Mouse (Mus musculus): ENCODE results near the gene Lin54. TPM values are rescaled to one million over a fixed set of nuclear protein-coding genes. Genes with fewer than 3 reads are reported as not detected.

Gene Lin54
- polyA plus RNA-seq, 1 experiment from 2014 or later = 7.1 TPM

DNA sequence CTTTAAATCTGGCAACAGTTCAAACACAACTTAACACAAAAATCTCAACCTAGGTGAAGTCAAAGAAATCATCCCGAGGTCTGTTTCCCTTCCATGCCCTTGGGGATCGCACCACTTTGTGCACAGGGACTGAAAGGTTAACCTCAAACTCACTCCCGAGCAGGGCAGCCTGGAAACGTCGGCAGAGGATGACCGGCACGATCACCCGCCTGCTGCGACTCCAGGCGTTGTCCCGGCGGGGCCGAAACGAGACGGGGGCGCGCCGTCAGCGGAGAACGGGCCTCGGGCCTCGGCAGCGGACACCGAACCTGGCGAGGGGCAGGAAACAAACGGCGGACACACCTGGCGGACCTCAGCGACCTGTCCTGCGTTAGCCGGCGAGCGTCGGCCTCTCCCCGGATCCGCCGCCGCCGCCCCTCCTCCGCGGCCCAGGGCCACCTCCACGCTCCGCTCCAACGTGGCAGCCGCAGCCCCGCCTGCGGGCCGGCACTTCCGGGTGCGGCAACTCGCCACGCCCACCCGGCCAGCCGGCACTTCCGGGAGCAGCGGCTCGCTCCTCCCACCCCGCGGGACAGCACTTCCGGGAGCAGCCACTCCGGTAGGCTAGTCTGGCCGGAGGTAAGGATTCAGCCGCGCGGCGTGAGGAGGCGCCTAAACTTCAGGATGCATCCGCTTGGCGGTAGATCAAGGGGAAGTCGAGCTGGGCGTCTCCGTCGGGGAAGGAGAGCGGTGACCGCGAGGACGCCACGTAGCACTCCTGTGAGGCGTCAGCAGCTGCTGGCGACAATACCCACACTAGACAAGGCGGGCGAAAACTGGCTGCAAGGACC lies 84.5 kb downstream of the Lin54 start, which contains the start of gene Sec31a:
TSS of gene Sec31a (minus strand) at position 474 of the 830 bp plus-strand sequence.
- H3K27ac ChIP-seq (replicated peaks) = peak within 1 kb of the TSS; percentile 91
- peak within 1 kb of the TSS; percentile 66 for H3K9ac ChIP-seq
- no peaks in the 10 kb centered on the region for H3K9me3 ChIP-seq
- peak within 1 kb of the TSS; percentile 63 for H3K4me3 ChIP-seq
- peaks cover 24% of the 10 kb centered on the region for H3K36me3 ChIP-seq
- WGBS = under 1% methylated on average over 80 of the region's 82 CpGs
- H3K4me2 ChIP-seq = peak within 1 kb of the TSS; percentile 63
- peak; percentile 98 for ATAC-seq (ENCODE audit: low FRiP score, low read depth)
- peaks cover 31% of the 10 kb centered on the region for H3K4me1 ChIP-seq (replicated peaks)
- no peaks in the 10 kb centered on the region for H3K27me3 ChIP-seq

DNA sequence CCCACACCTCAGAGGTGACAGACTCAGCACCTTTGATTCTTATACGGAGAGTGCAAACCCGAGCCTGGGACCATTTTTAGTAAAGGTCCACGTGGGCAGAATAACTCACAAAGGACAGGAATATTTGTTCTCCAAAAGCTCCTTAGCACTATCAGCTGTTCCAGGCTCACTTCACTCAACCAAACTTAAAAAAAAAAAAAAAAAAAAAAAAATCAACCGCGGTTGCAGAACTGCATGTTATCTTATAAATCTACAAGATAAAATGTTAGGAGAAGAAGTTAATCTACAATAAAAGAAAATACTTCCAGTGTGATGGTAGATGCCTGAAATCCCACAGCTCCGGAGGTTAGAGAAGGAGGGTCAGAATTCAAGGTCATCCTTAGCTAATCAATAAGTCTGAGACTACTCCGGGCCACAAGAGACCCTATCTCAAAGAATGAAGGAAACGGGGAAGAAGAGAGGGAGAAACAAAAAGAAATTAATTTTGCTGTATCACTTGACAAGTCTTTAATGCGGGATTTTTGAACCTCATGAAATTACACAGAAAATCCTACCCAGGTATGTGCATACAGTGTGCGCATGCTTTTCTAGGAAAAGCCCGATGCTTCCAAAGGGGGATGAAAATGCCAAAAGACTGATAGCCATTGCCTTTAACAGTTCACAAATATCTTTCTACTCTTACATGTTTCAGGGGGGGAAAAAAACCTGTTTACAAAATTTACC lies 85.8 kb downstream of the Lin54 start:
- Histone ChIP-seq H3K4me1 (replicated peaks) (peaks cover 31% of the 10 kb centered on the region), H3K36me3 (peaks cover 12% of the 10 kb centered on the region), H3K27me3 (no peaks in the 10 kb centered on the region), H3K9me3 (no peaks in the 10 kb centered on the region), H3K9ac (peak overlapping the region; percentile 66; the same call in 1 of the 2 replicates), H3K4me3 (peak overlapping the region; percentile 63), H3K27ac (replicated peaks) (no peak overlapping the region), H3K4me2 (peak overlapping the region; percentile 63)
- no peak for ATAC-seq (ENCODE audit: low FRiP score, low read depth)
- 79% methylated on average over 11 of the region's 11 CpGs for whole genome bisulfite sequencing

DNA sequence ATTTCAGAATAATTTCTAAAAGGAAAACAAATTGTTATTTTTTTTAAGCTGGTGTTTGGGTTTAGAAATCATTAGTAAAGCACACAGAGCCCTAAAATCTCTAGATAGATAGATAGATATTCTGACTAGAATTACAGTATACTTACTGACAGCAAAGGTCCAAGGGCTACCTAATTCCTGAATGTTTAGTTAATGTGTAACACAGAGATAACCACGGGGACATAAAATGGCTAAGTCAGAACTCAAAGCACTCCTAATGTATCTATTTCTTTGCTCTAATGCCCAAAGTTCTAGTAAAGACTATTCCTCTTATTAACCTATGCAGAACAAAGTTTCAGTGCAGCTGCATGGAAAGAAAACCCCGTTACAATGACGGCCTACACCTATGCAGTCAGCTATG lies 87.6 kb downstream of the Lin54 start:
- Histone ChIP-seq H3K9ac (no peak overlapping the region), H3K27ac (replicated peaks) (no peak overlapping the region), H3K4me2 (no peak overlapping the region), H3K4me3 (no peak overlapping the region), H3K36me3 (no peaks in the 10 kb centered on the region), H3K27me3 (no peaks in the 10 kb centered on the region), H3K9me3 (no peaks in the 10 kb centered on the region), H3K4me1 (replicated peaks) (peaks cover 31% of the 10 kb centered on the region)
- ATAC-seq (ENCODE audit: low FRiP score, low read depth) = no peak
- 89% methylated on average over 3 of the region's 3 CpGs for WGBS

DNA sequence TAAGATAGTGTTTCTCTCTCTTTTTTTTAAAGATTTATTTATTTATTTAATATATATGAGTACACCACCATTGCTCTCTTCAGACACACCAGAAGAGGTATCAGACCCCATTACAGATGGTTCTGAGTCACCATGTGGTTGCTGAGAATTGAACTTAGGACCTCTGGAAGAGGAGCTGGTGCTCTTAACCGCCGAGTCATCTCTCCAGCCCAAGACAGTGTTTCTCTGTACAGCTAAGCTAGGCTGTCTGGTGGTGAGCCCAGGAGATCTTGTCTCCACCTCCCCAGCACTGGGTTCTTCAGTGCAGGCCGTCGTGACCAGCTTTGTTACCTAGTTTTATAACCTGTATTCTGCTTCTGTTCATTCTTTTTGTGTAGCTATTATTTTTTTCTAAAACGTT lies 90.2 kb downstream of the Lin54 start:
- H3K9ac ChIP-seq = no peak overlapping the region
- H3K27me3 ChIP-seq = no peaks in the 10 kb centered on the region
- H3K27ac ChIP-seq (replicated peaks) = no peak overlapping the region
- H3K9me3 ChIP-seq = no peaks in the 10 kb centered on the region
- WGBS = 91% methylated on average over 5 of the region's 5 CpGs
- peaks cover 11% of the 10 kb centered on the region for H3K36me3 ChIP-seq
- H3K4me3 ChIP-seq = no peak overlapping the region
- H3K4me2 ChIP-seq = no peak overlapping the region
- H3K4me1 ChIP-seq (replicated peaks) = peaks cover 19% of the 10 kb centered on the region
- ATAC-seq (ENCODE audit: low FRiP score, low read depth) = no peak

DNA sequence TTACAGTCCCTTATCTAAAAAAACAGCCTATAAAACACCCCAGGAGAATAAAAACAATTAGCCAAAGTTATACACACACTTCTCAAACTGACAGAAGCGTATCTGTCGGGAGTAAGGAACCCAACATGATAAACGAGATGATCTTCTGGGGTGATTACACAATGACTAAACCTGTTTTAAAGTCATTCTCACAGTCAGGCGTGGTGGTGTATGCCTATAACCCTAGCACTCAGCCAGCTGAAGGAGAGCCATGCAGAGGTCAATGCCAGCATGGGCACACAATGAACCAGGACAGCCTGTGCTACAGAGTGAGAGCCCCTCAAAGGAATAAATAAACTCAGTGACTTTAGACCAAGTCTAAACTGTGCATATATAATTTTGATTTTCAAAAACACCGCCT lies 92.0 kb downstream of the Lin54 start:
- Histone ChIP-seq H3K9me3 (no peaks in the 10 kb centered on the region), H3K27me3 (no peaks in the 10 kb centered on the region), H3K4me3 (no peak overlapping the region), H3K36me3 (peaks cover 24% of the 10 kb centered on the region), H3K4me1 (replicated peaks) (0 out of 2 replicates have a peak, but pooled peaks cover 4% of the 10 kb centered on the region), H3K27ac (replicated peaks) (no peak overlapping the region), H3K9ac (no peak overlapping the region), H3K4me2 (no peak overlapping the region)
- WGBS = 78% methylated on average over 5 of the region's 5 CpGs
- no peak for ATAC-seq (ENCODE audit: low FRiP score, low read depth)

DNA sequence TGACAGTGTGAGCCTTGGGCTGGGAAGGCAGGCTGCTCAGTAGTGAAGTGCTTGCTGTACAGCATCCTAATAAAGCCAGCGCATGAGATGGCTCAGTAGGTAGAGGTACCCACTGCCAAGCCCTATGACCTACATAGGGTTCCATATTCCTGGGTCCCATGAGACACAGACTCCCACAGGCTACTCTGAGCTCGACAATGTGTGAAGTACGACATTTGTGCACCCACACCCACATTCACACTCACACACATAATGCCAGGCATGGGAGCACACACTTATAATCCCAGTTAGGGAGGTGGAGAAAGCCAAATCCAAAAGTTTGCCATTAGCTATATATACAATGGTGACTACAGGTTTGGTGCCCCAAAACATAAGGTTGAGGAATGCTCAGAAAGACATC lies 103.7 kb downstream of the Lin54 start:
- ATAC-seq (ENCODE audit: low FRiP score, low read depth) = no peak
- no peak overlapping the region for H3K27ac ChIP-seq (replicated peaks)
- H3K4me3 ChIP-seq = no peak overlapping the region
- WGBS = 96% methylated on average over 3 of the region's 3 CpGs
- H3K27me3 ChIP-seq = no peaks in the 10 kb centered on the region
- no peak overlapping the region for H3K4me2 ChIP-seq
- no peaks in the 10 kb centered on the region for H3K4me1 ChIP-seq (replicated peaks)
- no peaks in the 10 kb centered on the region for H3K9me3 ChIP-seq
- H3K9ac ChIP-seq = no peak overlapping the region
- H3K36me3 ChIP-seq = peaks cover 73% of the 10 kb centered on the region

DNA sequence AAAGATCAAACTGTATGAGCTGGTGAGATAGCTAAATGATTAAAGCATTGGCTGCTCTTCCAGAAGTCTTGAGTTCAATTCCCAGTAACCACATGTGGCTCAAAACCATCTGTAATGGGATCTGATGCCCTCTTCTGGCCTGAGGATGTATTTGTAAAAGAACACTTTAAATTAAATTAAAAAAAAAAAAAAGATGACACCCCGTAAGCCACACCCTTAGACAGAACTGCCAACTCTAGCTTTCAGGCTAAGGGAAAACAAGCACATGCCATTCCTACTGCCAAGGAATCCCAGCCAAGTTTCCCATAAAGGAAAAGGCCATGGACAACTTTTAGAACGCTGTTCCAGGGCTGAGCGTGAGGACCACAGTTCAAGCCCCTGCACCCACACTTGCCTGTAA lies 106.8 kb downstream of the Lin54 start:
- WGBS = 95% methylated on average over 3 of the region's 3 CpGs
- Histone ChIP-seq H3K4me1 (replicated peaks) (no peaks in the 10 kb centered on the region), H3K4me3 (no peak overlapping the region), H3K4me2 (no peak overlapping the region), H3K9me3 (no peaks in the 10 kb centered on the region), H3K27me3 (no peaks in the 10 kb centered on the region), H3K27ac (replicated peaks) (no peak overlapping the region), H3K36me3 (peaks cover 85% of the 10 kb centered on the region), H3K9ac (no peak overlapping the region)
- ATAC-seq (ENCODE audit: low FRiP score, low read depth) = no peak

DNA sequence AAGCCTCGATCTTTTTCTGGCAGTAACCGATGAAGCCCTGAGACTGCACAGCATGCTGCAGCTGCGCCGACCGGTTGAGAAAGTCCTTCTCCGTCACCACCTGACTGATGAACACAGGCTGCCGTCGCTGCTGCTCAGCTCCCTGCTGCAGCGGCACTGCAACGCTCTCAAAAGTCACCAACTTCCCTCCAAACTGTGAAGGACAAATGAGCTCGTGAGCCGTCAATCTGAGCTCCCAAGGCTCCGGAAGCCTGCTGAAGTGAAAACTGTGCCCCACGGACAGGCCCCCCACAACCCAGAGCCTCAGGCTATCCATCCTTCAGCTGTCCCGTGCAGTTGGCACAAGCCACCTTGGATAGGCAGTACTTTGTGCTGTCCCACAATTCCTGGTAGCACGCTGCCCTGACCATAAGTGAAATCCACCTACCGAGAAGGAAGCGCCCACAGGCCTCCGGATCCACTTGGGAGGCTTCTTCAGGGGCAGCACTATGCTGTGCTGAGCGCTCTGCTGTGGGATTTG lies 107.9 kb downstream of the Lin54 start:
- Histone ChIP-seq H3K27me3 (no peaks in the 10 kb centered on the region), H3K4me3 (no peak overlapping the region), H3K27ac (replicated peaks) (no peak overlapping the region), H3K9me3 (no peaks in the 10 kb centered on the region), H3K36me3 (peaks cover 85% of the 10 kb centered on the region), H3K4me1 (replicated peaks) (no peaks in the 10 kb centered on the region), H3K9ac (no peak overlapping the region), H3K4me2 (no peak overlapping the region)
- no peak for ATAC-seq (ENCODE audit: low FRiP score, low read depth)
- 87% methylated on average over 20 of the region's 20 CpGs for WGBS

Small RNAs within 50 kb of the gene (microRNA-seq; reads per million reads assigned to microRNA genes)
- gene Gm23222 = not detected

Other genes starting within 250 kb of the Lin54 start
- 86.4 and 95.4 TPM in 2 replicates for gene Sec31a, start 84.4 kb downstream of the Lin54 start, polyA plus RNA-seq (2015; fragmentation: Nextera tagmentation; extraction: Ambion mirVana)
- gene Cops4, start 17.7 kb upstream of the Lin54 start, polyA plus RNA-seq (2015; fragmentation: Nextera tagmentation; extraction: Ambion mirVana) = 171 and 175 TPM in 2 replicates
- 0.35 and 3.9 TPM in 2 replicates for gene Plac8, start 71.6 kb upstream of the Lin54 start, polyA plus RNA-seq (2015; fragmentation: Nextera tagmentation; extraction: Ambion mirVana)
- 52.2 and 52.3 TPM in 2 replicates for gene Coq2, start 174.5 kb upstream of the Lin54 start, polyA plus RNA-seq (2015; fragmentation: Nextera tagmentation; extraction: Ambion mirVana)
- 0.50 and 0.53 TPM in 2 replicates for gene Hpse, start 219.1 kb upstream of the Lin54 start, polyA plus RNA-seq (2015; fragmentation: Nextera tagmentation; extraction: Ambion mirVana)

All from hindbrain, embryonic 15.5 days (tissue).